ENCODE assay signal across 8 mouse cellular contexts in genomic region chr5:117318741-117319629, GRCm38 (mm10). TPM values are rescaled to one million over a fixed set of nuclear protein-coding genes. Genes with fewer than 3 reads are reported as not detected.
DNase-seq lines count a peak whose midpoint lies in the region; ATAC-seq and TF ChIP-seq lines count a peak whose summit lies in the region.

Vsig10 (plus strand) TSS chr5:117319083.

- ATAC-seq in forebrain, postnatal 0 days, result peak; percentile 72

- H3K4me3 ChIP-seq in cerebellum, adult 2 months (replicated peaks; ENCODE audit: insufficient read depth, low read depth, low read length), result peak within 1 kb of the TSS; percentile 68
- H3K4me3 ChIP-seq in forebrain, postnatal 0 days (ENCODE audit: low read depth, low read length), result peak within 1 kb of the TSS; percentile 61
- H3K4me3 ChIP-seq in hindbrain, embryonic 10.5 days, result peak within 1 kb of the TSS; percentile 85

- no peaks in the 10 kb centered on the region for H3K9me3 ChIP-seq in forebrain, postnatal 0 days (ENCODE audit: low read length)
- H3K9me3 ChIP-seq in hindbrain, embryonic 10.5 days, result peaks cover 4% of the 10 kb centered on the region; the same call in 1 of the 2 replicates

- TF ChIP-seq POLR2A in cerebellum, adult 2 months (IDR thresholded peaks at IDR 0.05; ENCODE audit: borderline replicate concordance, insufficient read depth, low read length), result no peak

- WGBS in cerebellum, adult 2 months, result under 1% methylated on average over 81 of the region's 81 CpGs
- WGBS in forebrain, postnatal 0 days, result 2% methylated on average over 71 of the region's 81 CpGs
- under 1% methylated on average over 81 of the region's 81 CpGs for WGBS in hindbrain, embryonic 10.5 days

- no peaks in the 10 kb centered on the region for H3K4me1 ChIP-seq in cerebellum, adult 2 months (ENCODE audit: control insufficient read depth, insufficient read depth, low read length)
- no peaks in the 10 kb centered on the region for H3K4me1 ChIP-seq in forebrain, postnatal 0 days (ENCODE audit: insufficient read depth)
- peaks cover 33% of the 10 kb centered on the region for H3K4me1 ChIP-seq in hindbrain, embryonic 10.5 days (replicated peaks)

- H3K9ac ChIP-seq in forebrain, postnatal 0 days, result peak within 1 kb of the TSS; percentile 49

- TF ChIP-seq CTCF in cerebellum, adult 2 months (IDR thresholded peaks at IDR 0.05; ENCODE audit: borderline replicate concordance, insufficient read depth, low read depth, low read length), result no peak
- TF ChIP-seq CTCF in forebrain, postnatal 0 days (IDR thresholded peaks at IDR 0.05; ENCODE audit: low read depth), result peak; percentile 25

- no peaks in the 10 kb centered on the region; the same call in 1 of the 2 replicates for H3K27me3 ChIP-seq in cerebellum, adult 2 months (ENCODE audit: control insufficient read depth, insufficient read depth, low read length)
- peaks cover 7% of the 10 kb centered on the region; the same call in 1 of the 2 replicates for H3K27me3 ChIP-seq in forebrain, postnatal 0 days (ENCODE audit: insufficient read depth, low read length)
- peaks cover 73% of the 10 kb centered on the region for H3K27me3 ChIP-seq in hindbrain, embryonic 10.5 days (ENCODE audit: insufficient read depth, poor library complexity, severe bottlenecking)

- H3K27ac ChIP-seq in cerebellum, adult 2 months (ENCODE audit: insufficient read depth, low read length), result no peak within 1 kb of the TSS
- no peak within 1 kb of the TSS for H3K27ac ChIP-seq in forebrain, postnatal 0 days (ENCODE audit: low read depth, low read length)
- H3K27ac ChIP-seq in hindbrain, embryonic 10.5 days, result peak within 1 kb of the TSS; percentile 89

- no peaks in the 10 kb centered on the region for H3K36me3 ChIP-seq in forebrain, postnatal 0 days (ENCODE audit: insufficient read depth)
- no peaks in the 10 kb centered on the region for H3K36me3 ChIP-seq in hindbrain, embryonic 10.5 days

- DNase-seq in MN1 (ENCODE audit: low spot score), result peak; percentile 82
- DNase-seq in cerebellum, adult 2 months, result peak; percentile 62 to 75
- DNase-seq in forebrain, postnatal 0 days, result peak; percentile 39
- peak; percentile 76 for DNase-seq in hindbrain, embryonic 10.5 days (ENCODE audit: low spot score)
- peak; percentile 54 to 64 for DNase-seq in layer of hippocampus, postnatal 10 days (ENCODE audit: low spot score in 2 of 2)
- DNase-seq in lung, postnatal 14 days, result peak; percentile 75
- DNase-seq in ovary, postnatal 14 days (ENCODE audit: low spot score), result peak; percentile 64
- peak; percentile 47 for DNase-seq in thymus, postnatal 4 days

- H3K4me2 ChIP-seq in forebrain, postnatal 0 days (ENCODE audit: low read depth), result peak within 1 kb of the TSS; percentile 100

RNA-seq across cellular contexts. Expression of gene Vsig10, which starts in this region (rescaled TPM):
- 3.7 and 3.9 TPM in 2 replicates for polyA plus RNA-seq in cerebellum, adult 2 months (2012; rRNA removed)
- 1.0 and 1.4 TPM in 2 replicates for total RNA-seq in forebrain, postnatal 0 days (2014; rRNA removed)
- polyA plus RNA-seq in forebrain, postnatal 0 days (2015; fragmentation: Nextera tagmentation; extraction: Ambion mirVana), result 0.77 and 1.4 TPM in 2 replicates
- 1.8 and 3.4 TPM in 2 replicates for polyA plus RNA-seq in hindbrain, embryonic 10.5 days (2016; fragmentation: Nextera tagmentation; extraction: Ambion mirVana)
- 1 to 10 TPM; 2.4 to 4.2 TPM for total RNA-seq in layer of hippocampus, postnatal 10 days (2021)
